8 mouse cellular contexts compared by ENCODE assay signal in genomic region chr10:42632453-42633360, GRCm38 (mm10). TPM values are rescaled to one million over a fixed set of nuclear protein-coding genes. Genes with fewer than 3 reads are reported as not detected.
A peak's percentile ranks its signal among the peaks of the same experiment; 100 is the strongest.
DNase-seq lines count a peak whose midpoint lies in the region; ATAC-seq and TF ChIP-seq lines count a peak whose summit lies in the region.

No protein-coding gene starts in this region.

- no peaks in the 10 kb centered on the region for H3K79me2 ChIP-seq in macrophage (ENCODE audit: inconsistent target)

- H3K4me3 ChIP-seq in testis, adult 2 months (ENCODE audit: control insufficient read depth, low read depth, low read length), result peak overlapping the region; percentile 20; the same call in 1 of the 2 replicates
- H3K4me3 ChIP-seq in embryonic facial prominence, embryonic 13.5 days, result peak overlapping the region; percentile 25
- H3K4me3 ChIP-seq in hindbrain, embryonic 16.5 days (ENCODE audit: low read length), result peak overlapping the region; percentile 22
- H3K4me3 ChIP-seq in macrophage (ENCODE audit: inconsistent target), result peak overlapping the region; percentile 41

- H3K27ac ChIP-seq in testis, adult 2 months (ENCODE audit: control insufficient read depth, insufficient read depth, low read depth, low read length), result no peak overlapping the region
- H3K27ac ChIP-seq in embryonic facial prominence, embryonic 13.5 days, result no peak overlapping the region
- H3K27ac ChIP-seq in hindbrain, embryonic 16.5 days (ENCODE audit: low read depth, low read length), result no peak overlapping the region
- no peak overlapping the region for H3K27ac ChIP-seq in macrophage

- 1% methylated on average over 39 of the region's 39 CpGs for WGBS in embryonic facial prominence, embryonic 13.5 days
- WGBS in hindbrain, embryonic 16.5 days, result under 1% methylated on average over 39 of the region's 39 CpGs
- WGBS in macrophage (ENCODE audit: missing documents), result 3% methylated on average over 38 of the region's 39 CpGs

- H3K27me3 ChIP-seq in testis, adult 2 months (ENCODE audit: control insufficient read depth, insufficient read depth, low read length), result peaks cover 14% of the 10 kb centered on the region
- H3K27me3 ChIP-seq in embryonic facial prominence, embryonic 13.5 days, result peaks cover 100% of the 10 kb centered on the region
- H3K27me3 ChIP-seq in hindbrain, embryonic 16.5 days (replicated peaks; ENCODE audit: control insufficient read depth, insufficient read depth, low read length), result peaks cover 53% of the 10 kb centered on the region

- peak overlapping the region; percentile 47 for H3K4me2 ChIP-seq in embryonic facial prominence, embryonic 13.5 days
- peak overlapping the region; percentile 48 for H3K4me2 ChIP-seq in hindbrain, embryonic 16.5 days (ENCODE audit: low read length)

- no peak for TF ChIP-seq CTCF in testis, adult 2 months (IDR thresholded peaks at IDR 0.05; ENCODE audit: control insufficient read depth, insufficient read depth, insufficient replicate concordance, low read depth, low read length)

- H3K9me3 ChIP-seq in embryonic facial prominence, embryonic 13.5 days, result no peaks in the 10 kb centered on the region
- no peaks in the 10 kb centered on the region for H3K9me3 ChIP-seq in hindbrain, embryonic 16.5 days (ENCODE audit: control insufficient read depth, low read length)

- H3K9ac ChIP-seq in embryonic facial prominence, embryonic 13.5 days, result no peak overlapping the region
- no peak overlapping the region for H3K9ac ChIP-seq in hindbrain, embryonic 16.5 days (ENCODE audit: low read depth, low read length)

- TF ChIP-seq POLR2A in testis, adult 2 months (IDR thresholded peaks at IDR 0.05; ENCODE audit: control insufficient read depth, low read depth, low read length), result no peak

- peaks cover 17% of the 10 kb centered on the region for H3K4me1 ChIP-seq in testis, adult 2 months (ENCODE audit: control insufficient read depth, insufficient read depth, low read length)
- H3K4me1 ChIP-seq in embryonic facial prominence, embryonic 13.5 days, result peaks cover 40% of the 10 kb centered on the region
- H3K4me1 ChIP-seq in hindbrain, embryonic 16.5 days (ENCODE audit: control insufficient read depth, insufficient read depth, low read depth, low read length), result peaks cover 11% of the 10 kb centered on the region

- ATAC-seq in embryonic facial prominence, embryonic 13.5 days (ENCODE audit: insufficient number of reproducible peaks, insufficient read depth, low FRiP score, low TSS enrichment, low read depth), result no peak
- peak; percentile 46; the same call in 1 of the 2 replicates for ATAC-seq in hindbrain, embryonic 16.5 days
- ATAC-seq in granulocyte monocyte progenitor cell, adult 5-6 weeks (replicated peaks; ENCODE audit: poor library complexity, severe bottlenecking), result no peak

- no peak for DNase-seq in testis, postnatal 10 days (ENCODE audit: low spot score)
- DNase-seq in urinary bladder, postnatal 4 days (ENCODE audit: low spot score in 2 of 2), result no peak
- no peak for DNase-seq in frontal cortex, postnatal 14 days (ENCODE audit: low spot score in 2 of 2)

- H3K36me3 ChIP-seq in testis, adult 2 months (ENCODE audit: control insufficient read depth, insufficient read depth, low read length), result no peaks in the 10 kb centered on the region
- H3K36me3 ChIP-seq in embryonic facial prominence, embryonic 13.5 days, result no peaks in the 10 kb centered on the region
- no peaks in the 10 kb centered on the region for H3K36me3 ChIP-seq in hindbrain, embryonic 16.5 days (ENCODE audit: control insufficient read depth, insufficient read depth, low read length)
- H3K36me3 ChIP-seq in macrophage (ENCODE audit: inconsistent target), result no peaks in the 10 kb centered on the region

RNA-seq across cellular contexts. Expression of gene Ostm1, which starts 49.1 kb away (rescaled TPM):
- polyA plus RNA-seq in testis, adult 2 months (2012; rRNA removed), result 3.3 and 4.1 TPM in 2 replicates
- 10.8 and 12.5 TPM in 2 replicates for polyA plus RNA-seq in embryonic facial prominence, embryonic 13.5 days (2015; fragmentation: Nextera tagmentation; extraction: Ambion mirVana)
- 36.4 and 38.4 TPM in 2 replicates for polyA plus RNA-seq in hindbrain, embryonic 16.5 days (2015; fragmentation: Nextera tagmentation; extraction: Ambion mirVana)
- 10 to 100 TPM in 21 of 26 experiments, 1 to 10 TPM in 5; 7.5 to 48.8 (median 22.8) TPM for total RNA-seq in macrophage (2018; cell fraction: chromatin; rRNA removed)
- total RNA-seq in macrophage (2018; cell fraction: cytosol; rRNA removed), result 100 to 1,000 TPM in 1 of 26 experiments, 10 to 100 TPM in 25; 57.2 to 110 (median 77.8) TPM
- total RNA-seq in macrophage (2018; cell fraction: nucleus; rRNA removed), result 100 to 1,000 TPM in 5 of 26 experiments, 10 to 100 TPM in 21; 20.7 to 132 (median 77.3) TPM
- 75.0 to 85.1 TPM (median 76.9 TPM) in 3 replicates for polyA plus RNA-seq in macrophage (2018)
- total RNA-seq in granulocyte monocyte progenitor cell, adult 5-6 weeks (2014; fragmentation: Nextera tagmentation), result 28.9 and 33.4 TPM in 2 replicates
- 47.2 and 48.5 TPM in 2 replicates for total RNA-seq in granulocyte monocyte progenitor cell, adult 5-6 weeks (2017)

RNA-seq across cellular contexts. Expression of gene Nr2e1, which starts 49.3 kb away (rescaled TPM):
- polyA plus RNA-seq in testis, adult 2 months (2012; rRNA removed), result 0.18 and 0.51 TPM in 2 replicates
- 1.3 and 2.3 TPM in 2 replicates for polyA plus RNA-seq in embryonic facial prominence, embryonic 13.5 days (2015; fragmentation: Nextera tagmentation; extraction: Ambion mirVana)
- 0.13 and 0.99 TPM in 2 replicates for polyA plus RNA-seq in hindbrain, embryonic 16.5 days (2015; fragmentation: Nextera tagmentation; extraction: Ambion mirVana)
- total RNA-seq in macrophage (2018; cell fraction: chromatin; rRNA removed), result not detected
- total RNA-seq in macrophage (2018; cell fraction: cytosol; rRNA removed), result not detected
- total RNA-seq in macrophage (2018; cell fraction: nucleus; rRNA removed), result not detected
- polyA plus RNA-seq in macrophage (2018), result not detected in 3 replicates
- total RNA-seq in granulocyte monocyte progenitor cell, adult 5-6 weeks (2014; fragmentation: Nextera tagmentation), result not detected in 2 replicates
- total RNA-seq in granulocyte monocyte progenitor cell, adult 5-6 weeks (2017), result not detected in 2 replicates
